Mouse (Mus musculus): ENCODE measurements around the gene Srebf2.

The Srebf2 gene

DNA sequence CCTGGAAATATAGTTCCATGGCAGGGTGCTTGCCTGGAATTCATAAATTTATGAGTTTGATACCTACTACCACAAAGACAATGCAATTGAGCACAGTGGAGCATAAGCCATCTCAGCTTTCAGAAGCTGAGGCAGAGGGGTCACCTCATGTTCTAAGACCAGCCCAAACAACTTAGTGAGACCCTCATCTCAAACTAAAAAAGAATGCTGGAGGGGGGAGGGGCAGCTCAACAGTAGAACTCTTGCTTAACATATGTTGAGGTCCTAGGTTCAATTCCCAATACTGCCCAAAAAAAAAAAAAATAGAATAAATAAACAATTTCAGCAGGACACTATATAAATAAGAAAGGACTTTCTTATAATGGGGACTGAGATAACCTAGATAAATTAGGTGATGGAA lies 3.1 kb downstream of the Srebf2 start:
- peaks cover 56% of the 10 kb centered on the region for H3K36me3 ChIP-seq (ENCODE audit: insufficient read depth, low read length)
- peaks cover 4% of the 10 kb centered on the region; the same call in 1 of the 2 replicates for H3K9me3 ChIP-seq (ENCODE audit: low read length)
- H3K4me1 ChIP-seq (replicated peaks; ENCODE audit: low read depth, low read length): peaks cover 86% of the 10 kb centered on the region
- TF ChIP-seq POU5F1 (IDR thresholded peaks at IDR 0.05; ENCODE audit: borderline replicate concordance, low read length) (no peak), CTCF (conservative IDR thresholded peaks at IDR 0.05; ENCODE audit: low read length) (no peak), NANOG (IDR thresholded peaks at IDR 0.05; ENCODE audit: borderline replicate concordance, low read length) (no peak)
- H3K4me3 ChIP-seq (replicated peaks; ENCODE audit: low read length): no peak overlapping the region
- H3K27me3 ChIP-seq (ENCODE audit: insufficient read depth, low read length): no peaks in the 10 kb centered on the region

DNA sequence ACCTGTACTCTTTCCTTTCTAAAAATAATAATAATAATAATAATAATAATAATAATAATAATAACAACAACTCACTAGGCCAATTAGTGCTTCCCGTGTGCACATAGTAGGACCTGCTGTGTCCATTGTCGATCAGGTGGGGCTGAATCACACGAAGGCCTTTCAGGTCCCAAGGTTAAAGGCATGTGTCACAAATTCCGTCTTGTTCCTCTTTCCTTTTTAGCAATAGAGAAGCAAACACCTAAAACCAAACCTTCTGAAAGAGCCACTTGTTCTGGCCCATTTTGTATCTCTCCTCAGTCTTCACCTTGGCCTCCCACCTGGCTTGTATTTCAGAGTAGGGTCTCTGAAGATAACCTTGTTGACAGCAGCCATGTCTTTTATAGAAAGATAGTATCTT lies 4.2 kb downstream of the Srebf2 start:
- TF ChIP-seq NANOG (IDR thresholded peaks at IDR 0.05; ENCODE audit: borderline replicate concordance, low read length) (no peak), CTCF (conservative IDR thresholded peaks at IDR 0.05; ENCODE audit: low read length) (no peak), POU5F1 (IDR thresholded peaks at IDR 0.05; ENCODE audit: borderline replicate concordance, low read length) (no peak)
- Histone ChIP-seq H3K36me3 (ENCODE audit: insufficient read depth, low read length) (peaks cover 61% of the 10 kb centered on the region), H3K9me3 (ENCODE audit: low read length) (peaks cover 4% of the 10 kb centered on the region; the same call in 1 of the 2 replicates), H3K4me3 (replicated peaks; ENCODE audit: low read length) (no peak overlapping the region), H3K4me1 (replicated peaks; ENCODE audit: low read depth, low read length) (peaks cover 86% of the 10 kb centered on the region), H3K27me3 (ENCODE audit: insufficient read depth, low read length) (no peaks in the 10 kb centered on the region)

DNA sequence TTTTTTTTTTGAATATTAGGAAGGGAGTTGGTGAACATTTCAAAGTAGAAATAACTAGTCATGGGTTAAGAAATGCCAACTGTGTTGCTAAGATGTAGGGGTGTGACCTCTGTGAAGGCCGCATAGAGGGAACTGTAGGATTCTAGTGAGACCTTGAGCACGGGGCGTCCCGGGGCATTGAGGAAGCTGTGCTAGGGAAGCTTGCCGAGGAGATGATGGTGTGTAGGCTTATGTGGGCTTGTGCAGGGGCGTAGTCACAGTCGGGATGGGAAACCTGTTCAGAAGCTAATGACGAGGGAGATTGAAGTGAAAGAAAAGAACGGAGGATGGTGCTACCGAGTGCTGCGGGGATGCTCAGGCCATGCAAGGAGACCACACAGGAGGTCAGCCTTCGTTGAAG lies 5.0 kb downstream of the Srebf2 start:
- peaks cover 67% of the 10 kb centered on the region for H3K36me3 ChIP-seq (ENCODE audit: insufficient read depth, low read length)
- peaks cover 4% of the 10 kb centered on the region; the same call in 1 of the 2 replicates for H3K9me3 ChIP-seq (ENCODE audit: low read length)
- H3K4me1 ChIP-seq (replicated peaks; ENCODE audit: low read depth, low read length): peaks cover 91% of the 10 kb centered on the region
- TF ChIP-seq NANOG (IDR thresholded peaks at IDR 0.05; ENCODE audit: borderline replicate concordance, low read length) (no peak), POU5F1 (IDR thresholded peaks at IDR 0.05; ENCODE audit: borderline replicate concordance, low read length) (no peak)
- H3K4me3 ChIP-seq (replicated peaks; ENCODE audit: low read length): 0 out of 2 replicates have a peak overlapping the region, but pooled peaks have one; percentile 3
- no peaks in the 10 kb centered on the region for H3K27me3 ChIP-seq (ENCODE audit: insufficient read depth, low read length)

DNA sequence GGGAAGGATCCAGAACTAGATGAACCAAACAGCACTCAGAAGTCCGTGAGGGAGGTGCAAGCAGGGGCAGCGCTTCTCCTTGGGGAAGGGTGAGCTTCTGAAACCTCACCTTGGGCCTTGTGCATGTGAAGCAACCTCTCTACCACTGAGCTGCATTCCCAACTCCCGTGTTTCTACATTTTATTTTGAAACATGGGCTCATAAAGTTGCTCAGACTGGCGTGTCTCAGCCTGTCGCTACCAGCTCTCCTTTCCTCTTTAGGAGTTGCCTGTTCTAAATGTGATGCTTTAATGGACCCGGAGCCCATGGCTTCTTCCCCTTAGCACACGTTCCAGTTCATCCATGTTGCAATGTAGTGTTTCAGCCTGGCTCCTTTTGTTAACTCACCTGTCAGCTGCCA lies 5.5 kb downstream of the Srebf2 start:
- no peak for TF ChIP-seq NANOG (IDR thresholded peaks at IDR 0.05; ENCODE audit: borderline replicate concordance, low read length)
- no peak for TF ChIP-seq CTCF (conservative IDR thresholded peaks at IDR 0.05; ENCODE audit: low read length)
- 0 out of 2 replicates have a peak overlapping the region, but pooled peaks have one; percentile 3 for H3K4me3 ChIP-seq (replicated peaks; ENCODE audit: low read length)
- H3K36me3 ChIP-seq (ENCODE audit: insufficient read depth, low read length): peaks cover 70% of the 10 kb centered on the region
- H3K9me3 ChIP-seq (ENCODE audit: low read length): peaks cover 4% of the 10 kb centered on the region; the same call in 1 of the 2 replicates
- peaks cover 94% of the 10 kb centered on the region for H3K4me1 ChIP-seq (replicated peaks; ENCODE audit: low read depth, low read length)
- H3K27me3 ChIP-seq (ENCODE audit: insufficient read depth, low read length): no peaks in the 10 kb centered on the region

DNA sequence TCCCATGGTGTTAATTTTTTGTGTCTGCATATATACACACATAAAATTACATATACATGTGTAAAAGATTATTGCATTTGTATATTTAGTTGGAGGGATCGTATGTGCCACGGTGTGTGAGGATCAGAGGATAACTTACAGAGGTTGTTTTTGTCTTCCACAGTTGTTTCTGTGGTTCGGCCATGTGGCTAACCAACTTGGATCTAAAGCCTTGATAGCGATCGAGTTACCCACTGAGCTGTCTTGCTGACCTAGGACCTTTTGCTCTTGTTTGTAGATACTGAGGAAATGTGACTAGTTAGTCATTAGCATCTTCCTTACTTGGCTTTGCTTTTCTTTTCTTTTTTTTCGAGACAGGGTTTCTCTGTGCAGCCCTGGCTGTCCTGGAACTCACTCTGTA lies 9.3 kb downstream of the Srebf2 start:
- TF ChIP-seq CTCF (conservative IDR thresholded peaks at IDR 0.05; ENCODE audit: low read length): no peak
- no peak for TF ChIP-seq POU5F1 (IDR thresholded peaks at IDR 0.05; ENCODE audit: borderline replicate concordance, low read length)
- no peak for TF ChIP-seq NANOG (IDR thresholded peaks at IDR 0.05; ENCODE audit: borderline replicate concordance, low read length)
- no peaks in the 10 kb centered on the region for H3K9me3 ChIP-seq (ENCODE audit: low read length)
- peaks cover 74% of the 10 kb centered on the region for H3K36me3 ChIP-seq (ENCODE audit: insufficient read depth, low read length)
- peaks cover 99% of the 10 kb centered on the region for H3K4me1 ChIP-seq (replicated peaks; ENCODE audit: low read depth, low read length)
- no peaks in the 10 kb centered on the region for H3K27me3 ChIP-seq (ENCODE audit: insufficient read depth, low read length)
- H3K4me3 ChIP-seq (replicated peaks; ENCODE audit: low read length): no peak overlapping the region

DNA sequence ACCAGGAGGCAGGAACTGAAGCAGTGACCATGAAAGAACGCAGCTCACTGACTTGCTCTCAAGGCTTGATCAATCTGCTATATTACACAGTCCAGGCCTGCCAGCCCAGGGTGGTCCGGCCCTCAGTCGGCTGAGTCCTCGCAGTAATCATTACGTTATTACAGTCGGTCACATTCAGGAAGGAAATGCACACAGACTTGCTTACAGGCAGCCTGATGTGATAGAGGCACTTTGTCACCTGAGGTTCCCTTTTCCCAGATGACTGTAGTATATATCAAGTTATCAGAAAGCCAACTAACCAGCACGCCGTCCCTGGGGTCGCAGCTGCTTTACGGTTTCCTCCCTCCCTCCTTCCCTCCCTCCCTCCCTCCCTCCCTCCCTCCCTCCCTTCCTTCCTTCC lies 9.9 kb downstream of the Srebf2 start:
- peaks cover 99% of the 10 kb centered on the region for H3K4me1 ChIP-seq (replicated peaks; ENCODE audit: low read depth, low read length)
- TF ChIP-seq POU5F1 (IDR thresholded peaks at IDR 0.05; ENCODE audit: borderline replicate concordance, low read length) (no peak), CTCF (conservative IDR thresholded peaks at IDR 0.05; ENCODE audit: low read length) (no peak), NANOG (IDR thresholded peaks at IDR 0.05; ENCODE audit: borderline replicate concordance, low read length) (no peak)
- peaks cover 73% of the 10 kb centered on the region for H3K36me3 ChIP-seq (ENCODE audit: insufficient read depth, low read length)
- H3K9me3 ChIP-seq (ENCODE audit: low read length): no peaks in the 10 kb centered on the region
- no peak overlapping the region for H3K4me3 ChIP-seq (replicated peaks; ENCODE audit: low read length)
- no peaks in the 10 kb centered on the region for H3K27me3 ChIP-seq (ENCODE audit: insufficient read depth, low read length)

DNA sequence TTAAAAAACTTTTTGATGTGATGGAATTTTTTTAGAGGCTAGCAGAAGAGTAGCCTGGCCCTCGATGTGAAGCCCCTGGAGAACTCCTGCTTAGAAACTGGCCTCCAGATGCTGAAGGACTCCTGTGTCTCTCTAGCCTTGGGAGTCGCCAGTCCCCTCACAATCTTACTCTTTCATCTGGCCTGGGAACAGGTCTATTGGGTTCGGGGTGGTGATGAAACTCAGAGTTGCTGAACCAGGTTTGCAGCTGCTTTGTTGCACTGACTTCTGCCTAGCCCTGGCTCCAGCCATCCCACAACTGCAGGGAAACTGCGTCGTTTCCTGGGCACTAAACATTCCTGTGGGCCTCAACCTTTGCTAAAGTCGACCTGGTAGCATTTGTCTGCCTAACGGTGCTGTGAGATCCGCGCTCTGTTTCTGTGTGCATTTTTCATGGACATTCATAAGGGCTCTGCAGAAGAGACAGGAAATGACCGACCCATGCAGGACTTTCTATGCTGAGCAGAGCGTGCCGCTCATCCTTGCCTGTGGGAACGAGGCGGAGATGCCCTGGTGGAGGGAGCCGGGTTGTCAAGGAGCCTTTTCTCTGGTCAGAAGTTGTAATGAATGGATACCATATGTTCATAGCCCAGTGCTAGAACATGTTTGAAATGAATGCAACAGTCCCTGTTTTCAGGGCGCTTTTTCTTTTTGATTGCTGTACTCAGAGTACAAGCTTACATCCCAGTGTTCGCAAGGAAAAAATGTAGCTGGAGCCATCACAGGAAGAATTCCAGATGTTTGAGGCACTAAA lies 11.5 kb downstream of the Srebf2 start:
- TF ChIP-seq CTCF (conservative IDR thresholded peaks at IDR 0.05; ENCODE audit: low read length) (no peak), NANOG (IDR thresholded peaks at IDR 0.05; ENCODE audit: borderline replicate concordance, low read length) (no peak), POU5F1 (IDR thresholded peaks at IDR 0.05; ENCODE audit: borderline replicate concordance, low read length) (no peak)
- Histone ChIP-seq H3K4me1 (replicated peaks; ENCODE audit: low read depth, low read length) (peaks cover 98% of the 10 kb centered on the region), H3K4me3 (replicated peaks; ENCODE audit: low read length) (peak overlapping the region; percentile 41), H3K36me3 (ENCODE audit: insufficient read depth, low read length) (peaks cover 67% of the 10 kb centered on the region), H3K9me3 (ENCODE audit: low read length) (no peaks in the 10 kb centered on the region), H3K27me3 (ENCODE audit: insufficient read depth, low read length) (no peaks in the 10 kb centered on the region)

DNA sequence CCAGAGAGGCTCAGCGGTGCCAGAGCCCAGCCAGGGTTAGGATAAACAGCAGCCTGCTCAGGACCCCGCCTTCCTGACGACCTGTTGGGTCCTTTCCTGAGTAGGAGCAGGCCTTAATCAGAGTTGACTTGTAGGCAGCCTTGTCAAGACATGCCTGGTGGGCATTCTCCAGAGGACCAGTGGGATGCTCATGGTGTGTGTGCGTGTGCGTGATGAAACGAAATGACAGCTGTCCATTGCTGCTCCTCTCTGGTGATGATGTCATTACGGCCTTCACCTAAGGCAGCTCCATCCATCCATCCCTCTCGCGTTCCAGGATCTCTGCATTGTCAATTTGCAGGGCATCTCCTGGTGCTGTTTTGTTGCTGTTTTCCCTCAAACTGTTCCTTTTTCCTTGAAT lies 12.5 kb downstream of the Srebf2 start:
- Histone ChIP-seq H3K4me3 (replicated peaks; ENCODE audit: low read length) (no peak overlapping the region), H3K4me1 (replicated peaks; ENCODE audit: low read depth, low read length) (peaks cover 97% of the 10 kb centered on the region), H3K36me3 (ENCODE audit: insufficient read depth, low read length) (peaks cover 57% of the 10 kb centered on the region), H3K27me3 (ENCODE audit: insufficient read depth, low read length) (no peaks in the 10 kb centered on the region), H3K9me3 (ENCODE audit: low read length) (no peaks in the 10 kb centered on the region)
- TF ChIP-seq NANOG (IDR thresholded peaks at IDR 0.05; ENCODE audit: borderline replicate concordance, low read length) (no peak), POU5F1 (IDR thresholded peaks at IDR 0.05; ENCODE audit: borderline replicate concordance, low read length) (no peak), CTCF (conservative IDR thresholded peaks at IDR 0.05; ENCODE audit: low read length) (no peak)
